Mouse (Mus musculus): ENCODE results near the gene Pdha1.

- TF ChIP-seq POLR2A (IDR thresholded peaks at IDR 0.05; ENCODE audit: borderline replicate concordance, extremely low read depth, low read depth, low read length) (no peak), CTCF (IDR thresholded peaks at IDR 0.05; ENCODE audit: insufficient read depth, low read length) (no peak)
Observed at GRCm38 (mm10) chrX:160136153-160136552, 2.1 kb downstream of the Pdha1 start.
